Mouse (Mus musculus): ENCODE results near the gene Rcc1l.

DNA sequence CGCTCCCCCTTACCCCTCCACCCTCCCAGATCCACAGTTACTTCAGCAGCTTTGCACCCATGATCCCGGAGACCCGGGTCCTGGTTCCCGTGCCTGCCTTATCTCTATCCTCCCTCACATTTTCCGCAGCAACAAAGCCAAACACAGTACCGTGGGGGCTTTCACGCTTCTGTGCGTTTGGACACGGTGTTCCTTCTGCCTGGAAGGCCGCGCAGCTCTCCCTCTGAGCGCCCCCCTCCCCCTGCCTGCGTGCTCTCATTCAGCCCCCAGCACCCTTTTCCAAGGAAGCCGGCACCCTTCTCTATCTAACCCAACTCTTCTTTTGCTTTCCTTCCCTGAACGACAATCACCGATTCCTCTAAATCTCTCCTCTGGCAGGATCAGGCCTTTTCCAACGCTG is 77.6 kb downstream of the Rcc1l start:
- TF ChIP-seq CHD2 (IDR thresholded peaks at IDR 0.05; ENCODE audit: low read depth, low read length), result no peak
- TF ChIP-seq MAFK (IDR thresholded peaks at IDR 0.05; ENCODE audit: insufficient read depth, low read depth, low read length), result no peak
- no peak for TF ChIP-seq HCFC1 (IDR thresholded peaks at IDR 0.05; ENCODE audit: borderline replicate concordance, insufficient read depth, low read length)
